Mouse (Mus musculus): ENCODE results near the gene Cyp4f17. TPM values are rescaled to one million over a fixed set of nuclear protein-coding genes. Genes with fewer than 3 reads are reported as not detected.
"Not testable (repeated sequence)": the region's sequence is repeated elsewhere in the genome, so short reads cannot be mapped to it uniquely, and the experiment has no call there.

The Cyp4f17 gene
- polyA plus RNA-seq, 1 experiment: 2.7 TPM

DNA sequence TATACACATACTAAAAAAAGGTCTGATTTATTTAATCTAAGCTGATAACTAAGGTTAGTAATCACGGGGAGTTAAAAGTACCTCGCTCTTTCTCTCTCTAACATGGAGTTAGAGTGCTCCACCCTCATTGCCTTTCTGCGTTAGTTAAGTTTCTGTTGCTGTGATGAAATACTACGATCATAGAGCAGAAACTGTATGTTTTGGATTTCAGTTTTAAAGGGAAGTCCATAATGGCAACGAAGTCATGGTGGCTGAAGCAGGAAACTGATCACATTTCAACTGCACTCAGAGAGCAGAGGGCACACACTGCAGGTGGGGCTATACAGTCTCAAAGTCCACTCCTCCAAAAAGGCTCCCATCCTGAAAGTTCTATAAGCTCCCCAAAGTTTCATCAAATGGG lies 17.0 kb downstream of the Cyp4f17 start:
- no peak for DNase-seq (ENCODE audit: low read depth, low spot score)
- WGBS: 81% methylated on average over 5 of the region's 5 CpGs

DNA sequence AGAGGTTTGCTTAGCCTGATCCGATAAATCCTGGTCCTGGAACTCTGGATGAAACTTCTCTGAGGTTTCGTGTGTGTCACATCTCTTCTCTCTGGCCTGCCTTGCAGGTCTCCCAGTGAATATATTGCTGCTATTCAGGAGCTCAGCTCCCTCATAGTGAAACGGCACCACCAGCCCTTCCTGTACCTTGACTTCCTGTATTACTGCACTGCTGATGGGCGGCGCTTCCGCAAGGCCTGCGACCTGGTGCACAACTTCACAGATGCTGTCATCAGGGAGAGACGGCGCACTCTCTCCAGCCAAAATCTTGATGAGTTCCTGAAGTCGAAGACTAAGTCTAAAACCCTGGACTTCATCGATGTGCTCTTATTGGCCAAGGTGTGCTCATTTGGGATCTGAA lies 18.0 kb downstream of the Cyp4f17 start:
- DNase-seq (ENCODE audit: low read depth, low spot score): no peak
- WGBS: 82% methylated on average over 11 of the region's 11 CpGs

DNA sequence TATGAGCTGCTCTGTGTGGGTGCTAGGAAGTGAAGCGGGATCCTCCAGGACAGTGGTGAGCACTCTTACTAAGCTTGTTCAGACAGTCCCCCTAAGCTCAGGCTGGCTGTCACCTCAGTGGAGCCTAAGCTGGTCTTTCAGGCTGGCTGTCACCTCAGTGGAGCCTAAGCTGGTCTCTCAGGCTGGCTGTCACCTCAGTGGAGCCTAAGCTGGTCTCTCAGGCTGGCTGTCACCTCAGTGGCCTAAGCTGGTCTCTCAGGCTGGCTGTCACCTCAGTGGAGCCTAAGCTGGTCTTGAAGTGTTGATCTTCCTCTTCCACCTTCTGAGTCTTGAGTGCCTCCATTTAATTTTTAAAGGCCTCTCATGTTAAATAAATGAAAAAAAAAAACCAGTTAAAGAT lies 20.5 kb downstream of the Cyp4f17 start:
- DNase-seq (ENCODE audit: low read depth, low spot score): not testable (repeated sequence)
- 97% methylated on average over 1 of the region's 1 CpGs for WGBS

DNA sequence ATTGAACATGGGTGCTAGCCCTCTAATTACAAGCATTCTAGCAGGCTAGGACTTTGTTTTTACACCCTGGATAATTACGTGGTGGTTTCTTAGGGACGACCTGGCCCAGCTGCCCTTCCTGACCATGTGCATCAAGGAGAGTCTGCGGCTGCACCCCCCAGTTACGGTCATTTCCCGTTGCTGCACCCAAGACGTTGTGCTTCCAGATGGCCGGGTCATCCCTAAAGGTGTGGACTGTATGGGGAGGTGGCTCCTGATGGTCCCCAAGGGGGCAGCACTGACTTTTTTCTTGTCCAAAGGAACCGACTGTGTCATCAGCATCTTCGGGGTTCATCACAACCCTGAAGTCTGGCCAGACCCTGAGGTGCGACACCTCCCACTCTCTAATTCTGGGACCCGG lies 21.9 kb downstream of the Cyp4f17 start:
- DNase-seq (ENCODE audit: low read depth, low spot score): no peak
- WGBS: 71% methylated on average over 11 of the region's 11 CpGs

DNA sequence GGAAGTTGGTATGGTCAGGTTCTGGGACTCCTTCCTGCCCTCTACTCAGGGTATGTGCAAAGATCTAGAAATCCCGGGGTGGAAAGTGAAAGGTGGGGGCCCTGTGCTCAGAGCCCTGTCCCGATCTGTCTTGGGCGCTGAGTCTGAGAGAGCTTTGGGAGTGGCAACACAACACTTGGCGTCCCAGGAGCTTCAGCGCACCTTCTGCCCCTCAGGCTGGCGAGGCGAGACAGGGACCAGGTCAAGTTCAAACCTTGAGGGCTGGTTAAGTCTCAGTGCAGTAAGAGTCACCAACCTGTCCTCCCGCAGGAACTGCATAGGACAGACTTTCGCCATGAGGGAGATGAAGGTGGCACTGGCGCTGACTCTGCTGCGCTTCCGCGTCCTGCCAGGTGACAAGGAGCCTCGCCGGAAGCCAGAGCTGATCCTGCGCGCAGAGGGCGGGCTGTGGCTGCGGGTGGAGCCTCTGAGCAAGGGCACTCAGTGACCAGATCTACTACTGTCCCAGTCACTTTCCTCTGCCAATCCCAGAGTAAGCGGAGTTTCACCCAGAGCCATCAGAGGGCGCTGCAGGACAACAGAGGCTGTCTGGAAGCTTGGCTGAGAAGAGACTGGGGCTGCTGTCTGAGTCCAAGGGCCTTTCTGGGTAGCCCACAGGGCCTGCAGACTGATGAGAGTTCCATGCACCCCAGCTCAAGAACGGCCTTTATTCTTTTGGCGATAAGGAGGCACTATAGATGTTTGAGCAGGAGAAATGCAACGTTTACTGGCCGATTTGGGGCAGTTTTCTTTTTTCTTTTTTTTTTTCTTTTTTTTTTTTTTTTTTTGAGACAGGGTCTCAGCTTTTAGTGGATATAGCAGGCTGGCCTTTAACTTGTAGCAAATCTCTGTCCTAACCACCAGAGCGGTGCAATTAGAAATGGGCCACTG lies 22.8 kb downstream of the Cyp4f17 start:
- WGBS: 16% methylated on average over 26 of the region's 26 CpGs
- DNase-seq (ENCODE audit: low read depth, low spot score): peak; percentile 97

DNA sequence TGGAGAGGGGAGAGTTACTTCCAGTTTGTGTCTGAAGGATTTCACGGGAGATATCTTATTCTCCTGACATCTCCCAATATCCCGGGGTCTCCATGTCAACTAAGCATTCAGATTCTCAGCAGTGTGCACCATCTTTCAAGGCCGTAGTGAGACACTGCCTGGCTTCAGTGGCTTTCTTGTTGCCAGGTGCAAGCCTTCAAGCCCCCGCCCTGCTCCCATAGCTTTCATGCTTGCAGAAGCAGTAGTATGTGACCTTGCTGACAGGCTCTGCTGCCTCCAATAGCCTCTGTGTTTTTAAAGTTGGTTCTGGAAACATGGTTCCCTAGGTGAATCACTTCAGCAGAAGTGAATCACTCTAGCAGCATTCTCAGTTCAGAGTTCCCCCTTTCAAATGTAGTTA lies 26.5 kb downstream of the Cyp4f17 start:
- DNase-seq (ENCODE audit: low read depth, low spot score): not testable (repeated sequence)
- WGBS: 63% methylated on average over 4 of the region's 4 CpGs

DNA sequence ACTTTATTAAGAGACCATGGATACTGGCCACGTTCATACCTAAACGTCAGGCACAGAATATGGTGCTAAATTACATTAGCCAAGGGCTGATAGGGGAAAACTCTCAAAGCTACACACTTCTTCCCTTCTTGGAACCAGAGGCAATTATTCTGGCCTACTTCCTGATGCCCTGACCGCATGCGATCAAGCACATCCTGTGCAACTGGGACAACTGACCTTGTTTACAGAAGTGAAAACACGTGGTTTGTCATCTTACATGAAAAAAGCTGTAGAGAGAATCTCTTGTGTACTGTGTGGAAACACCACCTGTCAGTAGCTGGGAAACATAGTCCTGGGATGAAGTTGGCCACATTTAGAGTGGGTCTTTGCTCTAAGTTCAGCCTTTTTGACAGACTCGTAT lies 28.2 kb downstream of the Cyp4f17 start:
- 66% methylated on average over 6 of the region's 6 CpGs for WGBS
- DNase-seq (ENCODE audit: low read depth, low spot score): no peak

DNA sequence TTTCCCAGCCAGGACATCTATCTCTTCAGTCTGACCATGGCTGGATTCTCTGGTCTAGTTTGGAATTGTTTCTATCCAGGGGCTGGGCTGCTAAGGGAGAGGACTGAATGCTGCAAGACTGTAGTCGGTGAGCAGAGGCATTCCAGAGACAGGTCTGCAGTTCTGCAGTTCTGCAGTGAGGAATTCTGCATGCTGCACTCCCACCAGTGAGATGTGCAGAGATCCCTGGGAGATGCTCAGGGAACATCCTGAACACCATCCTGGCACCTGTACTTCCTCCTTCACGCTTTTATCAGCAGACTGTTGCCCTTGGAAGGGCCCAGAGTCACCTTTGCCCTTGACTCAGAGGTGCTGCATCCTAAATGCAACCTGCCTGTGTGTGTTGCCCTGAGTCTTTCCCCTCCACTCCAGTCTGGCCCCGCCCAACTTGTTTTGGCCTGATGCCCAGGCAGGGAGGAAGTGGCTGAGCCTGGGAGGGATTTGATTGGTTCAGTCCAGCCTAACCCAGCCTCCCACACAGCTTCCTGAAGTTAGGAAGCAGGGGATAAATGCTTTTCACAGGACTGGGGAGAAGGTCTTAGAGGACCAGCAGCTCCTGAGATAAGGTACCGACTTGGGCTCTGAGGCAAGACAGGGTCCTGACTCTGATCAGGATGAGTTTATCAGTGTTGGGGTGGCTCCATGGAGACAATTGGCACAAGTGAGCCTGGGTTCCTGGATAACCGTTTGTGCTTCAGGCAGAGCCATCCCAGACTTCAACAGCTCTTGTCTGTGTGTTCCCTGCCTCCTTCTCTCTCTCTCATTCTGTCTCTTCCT lies 30.4 kb downstream of the Cyp4f17 start, which contains the start of gene Cyp4f16:
TSS of gene Cyp4f16 (plus strand) at position 508 of the 816 bp plus-strand sequence.
- WGBS: 2% methylated on average over 5 of the region's 5 CpGs
- peak; percentile 96 for DNase-seq (ENCODE audit: low read depth, low spot score)

DNA sequence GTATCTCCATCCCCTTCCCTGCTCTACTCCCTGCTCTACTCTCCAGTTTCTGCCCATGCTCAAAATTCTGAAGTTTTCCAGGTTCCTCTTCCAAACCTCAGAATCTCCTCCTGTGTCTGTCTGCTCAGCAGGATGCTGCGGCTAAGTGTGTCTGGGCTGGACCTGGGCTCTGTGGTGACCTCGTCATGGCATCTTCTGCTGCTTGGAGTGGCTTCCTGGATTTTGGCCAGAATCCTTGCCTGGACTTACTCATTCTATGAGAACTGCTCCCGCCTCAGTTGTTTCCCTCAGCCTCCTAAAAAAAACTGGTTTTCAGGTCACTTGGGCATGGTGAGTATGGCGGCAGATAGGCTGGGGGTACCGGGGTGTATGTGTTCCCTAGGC lies 31.0 kb downstream of the Cyp4f17 start:
- WGBS: 26% methylated on average over 5 of the region's 5 CpGs
- DNase-seq (ENCODE audit: low read depth, low spot score): no peak

DNA sequence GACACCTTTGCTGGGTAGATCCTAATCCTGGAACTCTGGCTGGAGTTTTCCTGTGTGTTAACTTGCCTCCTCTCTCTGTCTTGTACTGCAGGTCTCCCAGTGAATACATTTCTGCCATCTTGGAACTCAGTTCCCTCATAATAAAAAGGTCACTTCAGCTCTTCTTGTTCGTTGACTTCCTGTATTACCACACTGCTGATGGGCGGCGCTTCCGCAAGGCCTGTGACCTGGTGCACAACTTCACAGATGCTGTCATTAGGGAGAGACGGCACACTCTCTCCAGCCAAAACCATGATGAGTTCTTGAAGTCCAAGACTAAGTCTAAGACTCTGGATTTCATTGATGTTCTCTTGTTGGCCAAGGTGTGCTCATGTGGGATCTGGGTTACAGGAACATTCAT lies 38.9 kb downstream of the Cyp4f17 start:
- 90% methylated on average over 5 of the region's 5 CpGs for WGBS
- DNase-seq (ENCODE audit: low read depth, low spot score): not testable (repeated sequence)

DNA sequence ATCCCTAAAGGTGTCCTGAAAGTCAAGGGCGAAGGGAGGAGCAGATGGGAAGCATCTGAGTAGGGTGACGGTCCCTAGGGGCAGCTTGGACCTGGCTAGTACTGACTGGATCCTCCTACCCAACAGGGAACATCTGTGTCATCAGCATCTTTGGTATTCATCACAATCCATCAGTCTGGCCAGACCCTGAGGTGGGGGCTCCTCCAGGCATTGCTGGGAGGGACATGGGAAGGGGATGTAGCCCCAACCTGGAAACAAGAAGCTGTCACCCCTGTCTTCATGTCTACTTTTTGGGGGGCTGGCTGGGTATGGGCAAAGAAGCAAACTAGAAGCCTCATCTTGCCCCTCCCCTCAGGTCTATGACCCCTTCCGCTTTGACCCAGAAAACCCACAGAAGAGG lies 44.5 kb downstream of the Cyp4f17 start:
- 82% methylated on average over 3 of the region's 3 CpGs for WGBS

DNA sequence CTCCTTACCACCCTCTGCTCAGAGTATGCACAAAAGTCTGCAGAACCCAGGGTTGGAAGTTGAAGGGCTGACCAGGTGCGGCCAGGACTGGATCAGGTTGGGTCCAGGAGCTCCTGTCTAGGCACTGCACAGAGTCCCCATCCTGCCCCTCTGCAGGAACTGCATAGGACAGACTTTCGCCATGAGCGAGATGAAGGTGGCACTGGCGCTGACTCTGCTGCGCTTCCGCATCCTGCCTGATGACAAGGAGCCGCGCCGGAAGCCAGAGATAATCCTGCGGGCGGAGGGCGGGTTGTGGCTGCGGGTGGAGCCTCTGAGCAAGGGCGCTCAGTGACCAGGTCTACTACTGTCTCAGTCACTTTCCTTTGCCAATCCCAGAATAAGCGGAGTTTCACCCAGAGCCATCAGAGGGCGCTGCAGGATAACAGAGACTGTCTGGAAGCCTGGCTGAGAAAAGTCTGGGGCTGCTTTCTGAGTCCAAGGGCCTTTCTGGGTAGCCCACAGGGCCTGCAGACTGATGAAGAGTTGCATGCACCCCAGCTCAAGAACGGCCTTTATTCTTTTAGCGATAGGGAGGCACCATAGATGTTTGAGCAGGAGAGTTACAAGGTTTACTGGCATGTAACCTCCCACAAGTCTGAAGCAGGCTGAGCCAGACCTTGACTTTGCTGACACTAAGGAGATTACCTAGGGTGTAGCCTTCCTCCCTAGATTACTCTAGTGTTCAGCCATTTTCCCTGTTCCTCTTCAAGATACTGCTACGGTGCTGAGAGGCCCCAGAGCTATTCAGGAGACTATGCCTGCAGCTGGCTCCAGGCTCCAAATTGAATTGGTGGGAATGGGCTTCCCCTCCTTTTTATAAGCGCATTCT lies 45.3 kb downstream of the Cyp4f17 start:
- peak; percentile 83 for DNase-seq (ENCODE audit: low read depth, low spot score)
- WGBS: 14% methylated on average over 20 of the region's 20 CpGs

More for the DNA sequence above, 44.5 kb downstream of the Cyp4f17 start:
- DNase-seq (ENCODE audit: low read depth, low spot score): not testable (repeated sequence)

DNA sequence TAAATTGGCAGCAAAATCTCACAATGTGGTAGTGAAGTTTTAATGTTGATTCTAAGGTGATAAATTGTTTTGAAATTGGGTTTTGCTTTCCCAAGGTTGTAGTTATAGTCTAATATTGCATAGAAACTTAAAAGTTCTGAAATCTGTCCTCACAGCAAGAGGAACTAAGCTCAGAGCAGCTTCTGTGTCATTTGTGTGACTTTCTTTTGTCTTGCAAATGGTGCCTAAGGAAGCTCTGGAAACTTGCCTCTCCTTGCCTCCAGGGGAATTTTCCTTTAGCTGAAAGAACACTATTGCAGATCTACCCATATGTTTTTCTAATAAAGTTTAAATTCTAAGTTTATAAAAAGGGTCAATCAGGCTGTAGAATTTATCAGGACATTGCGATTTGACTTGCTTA lies 47.2 kb downstream of the Cyp4f17 start:
- not testable (repeated sequence) for DNase-seq (ENCODE audit: low read depth, low spot score)
- WGBS: 67% methylated on average over 1 of the region's 1 CpGs

DNA sequence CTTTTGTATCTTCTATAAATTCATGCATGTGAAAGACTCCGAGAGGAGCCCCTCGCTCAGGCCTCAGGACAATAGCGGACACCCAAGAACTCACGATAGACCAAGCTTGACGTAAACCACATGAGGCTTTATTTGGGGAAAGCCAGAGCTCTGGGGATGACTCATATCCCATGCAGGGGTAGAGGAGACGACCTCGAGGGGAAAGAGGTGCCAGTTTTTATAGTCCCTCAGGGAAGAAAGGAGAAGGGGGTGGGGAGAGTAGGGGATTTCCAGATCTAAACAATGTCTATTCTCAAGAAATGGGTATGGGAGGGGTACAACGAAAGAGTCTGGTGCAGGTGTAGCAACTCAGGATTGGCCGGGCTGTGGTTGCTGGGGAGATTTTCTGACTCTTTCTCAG lies 48.5 kb downstream of the Cyp4f17 start:
- WGBS: 57% methylated on average over 9 of the region's 9 CpGs
- DNase-seq (ENCODE audit: low read depth, low spot score): not testable (repeated sequence)

DNA sequence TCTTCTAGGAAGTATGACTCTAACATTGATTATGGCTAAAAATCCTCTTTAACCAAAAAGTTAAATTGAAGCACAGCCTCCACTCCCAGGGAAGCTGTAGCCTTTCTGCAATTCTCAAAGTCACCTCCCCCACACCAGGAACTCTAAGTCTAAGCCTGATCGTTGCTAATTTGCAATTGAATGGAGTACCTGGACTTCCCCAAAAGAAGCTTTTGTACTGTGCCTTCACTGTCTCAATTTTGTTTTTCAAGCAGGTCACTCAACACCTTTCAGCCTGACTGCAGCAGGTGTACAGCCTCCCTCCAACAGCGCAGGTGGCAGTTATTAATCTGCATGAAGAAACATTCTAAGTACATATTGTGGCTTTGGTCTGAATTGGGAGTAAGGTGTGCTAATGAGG lies 57.5 kb downstream of the Cyp4f17 start:
- WGBS: 87% methylated on average over 2 of the region's 2 CpGs

DNA sequence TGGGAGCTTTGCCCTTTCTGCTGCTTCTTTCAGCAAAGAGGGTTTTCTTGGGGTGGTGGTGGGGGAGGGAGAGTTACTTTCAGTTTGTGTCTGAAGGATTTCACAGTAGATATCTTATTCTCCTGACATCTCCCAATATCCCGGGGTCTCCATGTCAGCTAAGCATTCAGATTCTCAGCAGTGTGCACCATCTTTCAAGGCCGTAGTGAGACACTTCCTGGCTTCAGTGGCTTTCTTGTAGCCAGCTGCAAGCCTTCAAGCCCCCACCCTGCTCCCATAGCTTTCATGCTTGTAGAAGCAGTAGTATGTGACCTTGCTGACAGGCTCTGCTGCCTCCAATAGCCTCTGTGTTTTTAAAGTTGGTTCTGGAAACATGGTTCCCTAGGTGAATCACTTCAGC lies 67.4 kb downstream of the Cyp4f17 start:
- DNase-seq (ENCODE audit: low read depth, low spot score): not testable (repeated sequence)
- 72% methylated on average over 2 of the region's 2 CpGs for WGBS

More for the DNA sequence above, 57.5 kb downstream of the Cyp4f17 start:
- not testable (repeated sequence) for DNase-seq (ENCODE audit: low read depth, low spot score)

DNA sequence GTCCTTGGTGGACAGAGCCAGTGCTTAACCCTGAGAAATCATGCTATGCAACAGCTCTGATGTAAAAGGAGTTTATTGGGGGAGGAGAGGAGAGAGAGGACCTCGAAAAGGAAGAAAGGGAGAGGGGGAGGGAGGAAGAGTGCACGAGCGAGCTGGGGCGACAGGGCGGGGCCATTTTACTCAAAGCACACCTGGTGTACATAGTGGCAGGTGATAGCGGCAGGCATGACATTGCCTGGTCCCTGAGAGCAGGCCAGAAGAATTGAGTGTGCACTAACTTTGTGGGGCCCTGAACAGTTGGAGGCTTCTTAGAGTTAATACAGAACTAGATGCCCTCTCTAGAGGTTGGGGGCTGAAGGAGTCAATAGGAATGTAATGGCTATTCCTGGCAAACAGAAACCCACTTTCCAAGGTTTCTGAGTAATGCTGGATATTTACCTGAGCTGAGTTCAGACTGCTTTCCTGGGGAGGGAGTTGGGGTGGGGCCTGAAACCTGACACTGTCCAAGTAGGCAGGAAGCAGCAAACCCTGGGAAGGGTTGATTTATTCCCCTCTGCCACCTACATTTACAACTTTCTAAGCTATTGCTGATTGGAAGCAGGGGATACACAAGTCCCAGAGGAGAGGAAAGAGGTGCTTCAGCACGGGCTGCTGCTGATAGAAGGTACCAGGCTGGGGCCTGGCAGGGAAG lies 71.8 kb downstream of the Cyp4f17 start:
- DNase-seq (ENCODE audit: low read depth, low spot score): peak; percentile 42
- WGBS: 20% methylated on average over 7 of the region's 7 CpGs
